In genomic region chr1:172027010-172027808, GRCm38 (mm10) we compare ENCODE assay signal across 8 mouse cellular contexts. TPM values are rescaled to one million over a fixed set of nuclear protein-coding genes. Genes with fewer than 3 reads are reported as not detected.
DNase-seq lines count a peak whose midpoint lies in the region; ATAC-seq and TF ChIP-seq lines count a peak whose summit lies in the region.

No protein-coding gene starts in this region.

- H3K4me1 ChIP-seq in embryonic fibroblast, embryonic 13.5 days (ENCODE audit: control insufficient read depth, insufficient read depth, low read length) = no peaks in the 10 kb centered on the region
- H3K4me1 ChIP-seq in heart, embryonic 13.5 days = peaks cover 33% of the 10 kb centered on the region
- peaks cover 19% of the 10 kb centered on the region for H3K4me1 ChIP-seq in kidney, postnatal 0 days (replicated peaks; ENCODE audit: insufficient read depth, low read length)
- H3K4me1 ChIP-seq in liver, adult 2 months (ENCODE audit: control insufficient read depth, insufficient read depth, low read length) = no peaks in the 10 kb centered on the region

- peak overlapping the region; percentile 97 for H3K9ac ChIP-seq in heart, embryonic 13.5 days
- peak overlapping the region; percentile 93 for H3K9ac ChIP-seq in kidney, postnatal 0 days (ENCODE audit: low read depth, low read length)
- peak overlapping the region; percentile 69 for H3K9ac ChIP-seq in liver, adult 2 months (ENCODE audit: low read depth, low read length)

- no peaks in the 10 kb centered on the region for H3K36me3 ChIP-seq in C2C12 (ENCODE audit: control insufficient read depth, insufficient read depth)
- 0 out of 2 replicates have a peak, but pooled peaks cover under 1% of the 10 kb centered on the region for H3K36me3 ChIP-seq in heart, embryonic 13.5 days
- H3K36me3 ChIP-seq in kidney, postnatal 0 days (ENCODE audit: insufficient read depth, low read length) = no peaks in the 10 kb centered on the region
- H3K36me3 ChIP-seq in liver, adult 2 months (ENCODE audit: control insufficient read depth, insufficient read depth, low read length) = no peaks in the 10 kb centered on the region
- no peaks in the 10 kb centered on the region for H3K36me3 ChIP-seq in myocyte (ENCODE audit: control insufficient read depth, insufficient read depth)

- no peaks in the 10 kb centered on the region for H3K27me3 ChIP-seq in C2C12 (ENCODE audit: control insufficient read depth, insufficient read depth, insufficient read length)
- H3K27me3 ChIP-seq in heart, embryonic 13.5 days (replicated peaks) = no peaks in the 10 kb centered on the region
- no peaks in the 10 kb centered on the region for H3K27me3 ChIP-seq in kidney, postnatal 0 days (ENCODE audit: insufficient read depth, low read length)
- no peaks in the 10 kb centered on the region for H3K27me3 ChIP-seq in liver, adult 2 months (ENCODE audit: control insufficient read depth, insufficient read depth, low read length)
- no peaks in the 10 kb centered on the region for H3K27me3 ChIP-seq in myocyte (ENCODE audit: control insufficient read depth, insufficient read depth, insufficient read length)

- H3K79me2 ChIP-seq in C2C12 (ENCODE audit: control insufficient read depth, insufficient read depth) (no peaks in the 10 kb centered on the region), myocyte (ENCODE audit: control insufficient read depth, insufficient read depth) (peaks cover 3% of the 10 kb centered on the region)
- H3K79me2 ChIP-seq in liver, adult 2 months (ENCODE audit: control insufficient read depth, insufficient read depth, low read length) = no peaks in the 10 kb centered on the region

- H3K79me3 ChIP-seq in C2C12 (ENCODE audit: low read depth) = no peaks in the 10 kb centered on the region

- peak overlapping the region; percentile 56 for H3K4me3 ChIP-seq in C2C12 (ENCODE audit: insufficient read depth, poor library complexity, severe bottlenecking)
- peak overlapping the region; percentile 91 for H3K4me3 ChIP-seq in embryonic fibroblast, embryonic 13.5 days (ENCODE audit: insufficient read depth, low read length)
- H3K4me3 ChIP-seq in heart, embryonic 13.5 days = peak overlapping the region; percentile 97
- H3K4me3 ChIP-seq in kidney, postnatal 0 days (replicated peaks; ENCODE audit: low read depth, low read length) = peak overlapping the region; percentile 93
- H3K4me3 ChIP-seq in liver, adult 2 months (ENCODE audit: insufficient read depth, low read depth, low read length) = peak overlapping the region; percentile 70
- H3K4me3 ChIP-seq in myocyte = peak overlapping the region; percentile 40

- H3K27ac ChIP-seq in embryonic fibroblast, embryonic 13.5 days (ENCODE audit: insufficient read depth, low read length) = no peak overlapping the region
- peak overlapping the region; percentile 91 for H3K27ac ChIP-seq in heart, embryonic 13.5 days (replicated peaks)
- H3K27ac ChIP-seq in kidney, postnatal 0 days = peak overlapping the region; percentile 87
- no peak overlapping the region for H3K27ac ChIP-seq in liver, adult 2 months (replicated peaks; ENCODE audit: insufficient read depth, low read depth, low read length)

- H3K4me2 ChIP-seq in heart, embryonic 13.5 days = peak overlapping the region; percentile 82
- H3K4me2 ChIP-seq in kidney, postnatal 0 days (ENCODE audit: low read length) = peak overlapping the region; percentile 65
- H3K4me2 ChIP-seq in myocyte (ENCODE audit: low read depth) = peak overlapping the region; percentile 92

- no peak for TF ChIP-seq CTCF in C2C12 (IDR thresholded peaks at IDR 0.05; ENCODE audit: control insufficient read depth, insufficient read depth, insufficient read length)
- TF ChIP-seq CTCF in embryonic fibroblast, embryonic 13.5 days (IDR thresholded peaks at IDR 0.05; ENCODE audit: borderline replicate concordance, insufficient read depth, low read length) = no peak
- no peak for TF ChIP-seq CTCF in kidney, postnatal 0 days (IDR thresholded peaks at IDR 0.05; ENCODE audit: low read depth)
- TF ChIP-seq CTCF in liver, adult 2 months (IDR thresholded peaks at IDR 0.05; ENCODE audit: low read depth, low read length) = no peak

- peak; percentile 92 for DNase-seq in brain, adult 2 months (ENCODE audit: low read depth, low spot score)
- DNase-seq in kidney, postnatal 0 days (ENCODE audit: low spot score) = peak; percentile 90
- no peak for DNase-seq in liver, adult 2 months (ENCODE audit: extremely low read depth, low read depth, low spot score)
- DNase-seq in spleen, postnatal 36 days (ENCODE audit: low spot score in 2 of 2) = peak; percentile 75

- peak; percentile 64 for ATAC-seq in heart, embryonic 13.5 days (ENCODE audit: extremely low read depth, insufficient number of reproducible peaks, low FRiP score, low TSS enrichment)
- peak; percentile 94 for ATAC-seq in kidney, postnatal 0 days (replicated peaks; ENCODE audit: low FRiP score, low read depth)

- peak overlapping the region; percentile 84 for H3ac ChIP-seq in C2C12 (ENCODE audit: control insufficient read depth, insufficient read length, low read depth)
- H3ac ChIP-seq in myocyte (ENCODE audit: control insufficient read depth, insufficient read length) = peak overlapping the region; percentile 40

- WGBS in heart, embryonic 13.5 days = under 1% methylated on average over 44 of the region's 54 CpGs
- 1% methylated on average over 44 of the region's 54 CpGs for WGBS in kidney, postnatal 0 days
- WGBS in liver, adult 2 months = 5% methylated on average over 51 of the region's 54 CpGs

- peak; percentile 72 for TF ChIP-seq POLR2A in embryonic fibroblast, embryonic 13.5 days (IDR thresholded peaks at IDR 0.05; ENCODE audit: low read depth, low read length)
- TF ChIP-seq POLR2A in liver, adult 2 months (IDR thresholded peaks at IDR 0.05; ENCODE audit: extremely low read depth, insufficient read depth, low read length) = no peak
- peak; percentile 68 for TF ChIP-seq POLR2A in myocyte (IDR thresholded peaks at IDR 0.05; ENCODE audit: insufficient read length, low read depth)

- H3K9me3 ChIP-seq in heart, embryonic 13.5 days = no peaks in the 10 kb centered on the region
- H3K9me3 ChIP-seq in kidney, postnatal 0 days (replicated peaks; ENCODE audit: low read length) = no peaks in the 10 kb centered on the region

TF ChIP-seq in C2C12, 6 proteins besides CTCF, POLR2A, EP300 and RAD21:
- TF ChIP-seq MYOD1 (IDR thresholded peaks at IDR 0.05; ENCODE audit: control insufficient read depth, insufficient read length, low read depth) (no peak), FOSL1 (IDR thresholded peaks at IDR 0.05; ENCODE audit: insufficient read depth, low read length, poor library complexity, severe bottlenecking) (no peak), USF1 (IDR thresholded peaks at IDR 0.05; ENCODE audit: low read depth) (no peak), CEBPB (IDR thresholded peaks at IDR 0.05; ENCODE audit: low read depth) (no peak), MAX (IDR thresholded peaks at IDR 0.05) (no peak), MYOG (IDR thresholded peaks at IDR 0.05; ENCODE audit: control insufficient read depth, extremely low read depth, insufficient read length) (no peak)

TF ChIP-seq in myocyte, 11 proteins besides CTCF, POLR2A, EP300 and RAD21 (continues in another document):
- TF ChIP-seq TCF12 (IDR thresholded peaks at IDR 0.05; ENCODE audit: insufficient read depth, poor library complexity, severe bottlenecking) (no peak), MAX (IDR thresholded peaks at IDR 0.05; ENCODE audit: low read depth) (no peak), E2F4 (IDR thresholded peaks at IDR 0.05; ENCODE audit: insufficient read depth) (no peak), POLR2AphosphoS2 (IDR thresholded peaks at IDR 0.05; ENCODE audit: insufficient read length, low read depth) (no peak), MYOD1 (IDR thresholded peaks at IDR 0.05; ENCODE audit: control insufficient read depth in 1 of 3, insufficient read length in 2 of 3, low read depth in 2 of 3) (peak in 2 of 3 experiments; percentile 55 to 59), TCF3 (IDR thresholded peaks at IDR 0.05; ENCODE audit: insufficient read length, low read depth) (peak; percentile 6), MYOG (IDR thresholded peaks at IDR 0.05; ENCODE audit: control insufficient read depth in 1 of 3, insufficient read depth in 1 of 3, insufficient read length in 2 of 3, low read depth in 2 of 3) (peak in 2 of 3 experiments; percentile 63 to 79)

RNA-seq across cellular contexts. Expression of gene Vangl2, which starts 1.0 kb away (rescaled TPM):
- polyA plus RNA-seq in C2C12 (2012; fragmentation: generic; extraction: Trizol) (5.7 TPM), myocyte (2012; fragmentation: generic; extraction: Trizol) (6.9 TPM)
- polyA plus RNA-seq in embryonic fibroblast, embryonic 13.5 days (2011; ENCODE audit: insufficient read length, low read depth, missing spikeins) = 9.1 and 12.3 TPM in 2 replicates
- polyA plus RNA-seq in heart, embryonic 13.5 days (2015; fragmentation: Nextera tagmentation; extraction: Ambion mirVana) = 8.9 and 9.3 TPM in 2 replicates
- polyA plus RNA-seq in kidney, postnatal 0 days (2015; fragmentation: Nextera tagmentation; extraction: Ambion mirVana) = 13.6 and 13.8 TPM in 2 replicates
- total RNA-seq in liver, adult 2 months (2014; rRNA removed) = 0.20 and 0.28 TPM in 2 replicates
- polyA plus RNA-seq in liver, adult 2 months (2012; rRNA removed) = 0.49 and 0.55 TPM in 2 replicates

RNA-seq across cellular contexts. Expression of gene Nhlh1, which starts 30.2 kb away (rescaled TPM):
- polyA plus RNA-seq in C2C12 (2012; fragmentation: generic; extraction: Trizol) = not detected
- not detected in 2 replicates for polyA plus RNA-seq in embryonic fibroblast, embryonic 13.5 days (2011; ENCODE audit: insufficient read length, low read depth, missing spikeins)
- polyA plus RNA-seq in heart, embryonic 13.5 days (2015; fragmentation: Nextera tagmentation; extraction: Ambion mirVana) = not detected in 2 replicates
- polyA plus RNA-seq in kidney, postnatal 0 days (2015; fragmentation: Nextera tagmentation; extraction: Ambion mirVana) = not detected in 2 replicates
- not detected in 2 replicates for total RNA-seq in liver, adult 2 months (2014; rRNA removed)
- polyA plus RNA-seq in liver, adult 2 months (2012; rRNA removed) = not detected in 2 replicates
- 0.02 TPM for polyA plus RNA-seq in myocyte (2012; fragmentation: generic; extraction: Trizol)

RNA-seq across cellular contexts. Expression of gene Copa, which starts 55.1 kb away (rescaled TPM):
- polyA plus RNA-seq in C2C12 (2012; fragmentation: generic; extraction: Trizol) (113 TPM), myocyte (2012; fragmentation: generic; extraction: Trizol) (144 TPM)
- polyA plus RNA-seq in embryonic fibroblast, embryonic 13.5 days (2011; ENCODE audit: insufficient read length, low read depth, missing spikeins) = 369 and 398 TPM in 2 replicates
- polyA plus RNA-seq in heart, embryonic 13.5 days (2015; fragmentation: Nextera tagmentation; extraction: Ambion mirVana) = 162 and 163 TPM in 2 replicates
- 143 and 163 TPM in 2 replicates for polyA plus RNA-seq in kidney, postnatal 0 days (2015; fragmentation: Nextera tagmentation; extraction: Ambion mirVana)
- 108 and 125 TPM in 2 replicates for total RNA-seq in liver, adult 2 months (2014; rRNA removed)
- polyA plus RNA-seq in liver, adult 2 months (2012; rRNA removed) = 25.7 and 31.7 TPM in 2 replicates

RNA-seq across cellular contexts. Expression of gene Ncstn, which starts 55.4 kb away (rescaled TPM):
- polyA plus RNA-seq in C2C12 (2012; fragmentation: generic; extraction: Trizol) = 40.8 TPM
- polyA plus RNA-seq in embryonic fibroblast, embryonic 13.5 days (2011; ENCODE audit: insufficient read length, low read depth, missing spikeins) = 122 and 145 TPM in 2 replicates
- polyA plus RNA-seq in heart, embryonic 13.5 days (2015; fragmentation: Nextera tagmentation; extraction: Ambion mirVana) = 115 TPM in 2 replicates
- polyA plus RNA-seq in kidney, postnatal 0 days (2015; fragmentation: Nextera tagmentation; extraction: Ambion mirVana) = 129 and 135 TPM in 2 replicates
- 28.9 and 38.8 TPM in 2 replicates for total RNA-seq in liver, adult 2 months (2014; rRNA removed)
- polyA plus RNA-seq in liver, adult 2 months (2012; rRNA removed) = 35.7 and 50.1 TPM in 2 replicates
- 49.7 TPM for polyA plus RNA-seq in myocyte (2012; fragmentation: generic; extraction: Trizol)

Comparison
In these comparisons a context has a peak if more than half of its experiments do, and no peak if none do; other contexts are left out.
1. H3K4me3 ChIP-seq: peak in every context shown above with its lines; median percentile 97 in heart, embryonic 13.5 days; 93 in kidney, postnatal 0 days; 91 in embryonic fibroblast, embryonic 13.5 days; 70 in liver, adult 2 months; 56 in C2C12; 40 in myocyte.
2. H3K27ac ChIP-seq: peak in heart, embryonic 13.5 days (single experiment) and kidney, postnatal 0 days (single experiment); none in embryonic fibroblast, embryonic 13.5 days (single experiment) and liver, adult 2 months (single experiment).
3. Peak in every context shown above with its lines, with median percentiles within 50 percentile points of each other: H3K4me2 ChIP-seq and H3K9ac ChIP-seq.